Mouse (Mus musculus): ENCODE data around the gene Mecom.

GRCm38 (mm10) chr3:30256896-30257295 is 290.9 kb downstream of the Mecom start:
- TF ChIP-seq CTCF (IDR thresholded peaks at IDR 0.05; ENCODE audit: borderline replicate concordance, extremely low read depth, insufficient read depth, insufficient read length): no peak
- no peak for TF ChIP-seq POLR2A (IDR thresholded peaks at IDR 0.05; ENCODE audit: borderline replicate concordance, extremely low read depth, insufficient read depth, insufficient read length, poor library complexity, severe bottlenecking)

Measured in brain, embryonic 14.5 days (tissue).